11 mouse cellular contexts compared by ENCODE assay signal in the genomic region with DNA sequence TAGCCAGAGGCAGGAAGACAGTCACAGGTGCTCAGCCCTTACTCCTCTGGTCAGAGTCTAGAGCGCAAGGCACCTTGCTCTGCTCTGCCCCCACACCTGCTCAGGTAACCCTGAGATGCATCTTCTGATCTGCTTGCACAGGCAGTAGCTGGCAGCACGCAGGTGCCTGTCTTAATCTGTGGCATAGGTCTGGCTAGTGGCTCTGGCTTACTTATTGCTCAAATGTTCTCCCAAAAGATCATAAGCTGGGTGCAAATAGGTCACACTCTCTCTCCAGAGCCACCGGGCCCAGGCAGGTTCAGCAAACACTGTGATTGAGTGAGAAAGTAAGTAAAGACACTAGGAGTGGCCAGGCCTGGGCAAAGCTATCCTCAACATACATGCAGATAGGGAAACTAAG. TPM values are rescaled to one million over a fixed set of nuclear protein-coding genes. Genes with fewer than 3 reads are reported as not detected.
DNase-seq lines count a peak whose midpoint lies in the region; ATAC-seq lines count a peak whose summit lies in the region.
"Had no signal": no experiment of that assay in that cellular context is flagged by ENCODE, and none has a peak within 500 bp of the region (broad histone marks: within the 10 kb centered on the region; RNA-seq: fewer than 3 reads in every experiment).

No protein-coding gene starts in this region.

- peaks cover 29% of the 10 kb centered on the region for H3K36me3 ChIP-seq in heart, embryonic 13.5 days
- H3K36me3 ChIP-seq in hindbrain, embryonic 16.5 days (ENCODE audit: control insufficient read depth, insufficient read depth, low read length), result 0 out of 2 replicates have a peak, but pooled peaks cover 4% of the 10 kb centered on the region

- peaks cover 55% of the 10 kb centered on the region for H3K4me1 ChIP-seq in heart, embryonic 13.5 days
- peaks cover 39% of the 10 kb centered on the region for H3K4me1 ChIP-seq in hindbrain, embryonic 16.5 days (ENCODE audit: control insufficient read depth, insufficient read depth, low read depth, low read length)

- peak overlapping the region; percentile 96; the same call in 1 of the 2 replicates for H3K4me2 ChIP-seq in heart, embryonic 13.5 days
- peak overlapping the region; percentile 98 for H3K4me2 ChIP-seq in hindbrain, embryonic 16.5 days (ENCODE audit: low read length)

- H3K9ac ChIP-seq in heart, embryonic 13.5 days, result peak overlapping the region; percentile 98; the same call in 1 of the 2 replicates
- peak overlapping the region; percentile 98; the same call in 1 of the 2 replicates for H3K9ac ChIP-seq in hindbrain, embryonic 16.5 days (ENCODE audit: low read depth, low read length)

- H3K27ac ChIP-seq in heart, embryonic 13.5 days (replicated peaks), result no peak overlapping the region
- H3K27ac ChIP-seq in hindbrain, embryonic 16.5 days (ENCODE audit: low read depth, low read length), result no peak overlapping the region
- H3K27ac ChIP-seq: heart, adult 2 months had no signal

- intact Hi-C loops in heart, postnatal 25 days (cut with DNase I), result no loop called here

- peaks cover 11% of the 10 kb centered on the region for H3K27me3 ChIP-seq in heart, embryonic 13.5 days (replicated peaks)
- no peaks in the 10 kb centered on the region for H3K27me3 ChIP-seq in hindbrain, embryonic 16.5 days (replicated peaks; ENCODE audit: control insufficient read depth, insufficient read depth, low read length)
- H3K27me3 ChIP-seq: CH12.LX had no signal

- WGBS in heart, embryonic 13.5 days, result 87% methylated on average over 3 of the region's 3 CpGs
- WGBS in hindbrain, embryonic 16.5 days, result 69% methylated on average over 3 of the region's 3 CpGs

- ATAC-seq in heart, embryonic 13.5 days (ENCODE audit: extremely low read depth, insufficient number of reproducible peaks, low FRiP score, low TSS enrichment), result no peak
- ATAC-seq in hindbrain, embryonic 16.5 days, result no peak

- no peak overlapping the region for H3K4me3 ChIP-seq in heart, embryonic 13.5 days
- 0 out of 2 replicates have a peak overlapping the region, but pooled peaks have one; percentile 97 for H3K4me3 ChIP-seq in hindbrain, embryonic 16.5 days (ENCODE audit: low read length)
- H3K4me3 ChIP-seq: heart, adult 2 months had no signal

- DNase-seq in heart, postnatal 25 days (ENCODE audit: low spot score), result no peak
- peak; percentile 42 for DNase-seq in testis, postnatal 10 days (ENCODE audit: low spot score)
- DNase-seq in testis, postnatal 14 days (ENCODE audit: low spot score), result no peak
- DNase-seq in thymus, postnatal 4 days, result no peak
- DNase-seq in embryo, embryonic 10 days (ENCODE audit: low spot score), result no peak
- DNase-seq in c-Kit-positive CD71-positive TER-119-positive erythroid progenitor cells, embryonic 14.5 days (ENCODE audit: low spot score), result no peak
- DNase-seq: thymus, adult 2 months had no signal

- no peaks in the 10 kb centered on the region for H3K9me3 ChIP-seq in heart, embryonic 13.5 days
- no peaks in the 10 kb centered on the region for H3K9me3 ChIP-seq in hindbrain, embryonic 16.5 days (ENCODE audit: control insufficient read depth, low read length)

RNA-seq across cellular contexts. Expression of gene Plxna1, which starts 3.2 kb away (rescaled TPM):
- polyA plus RNA-seq in heart, embryonic 13.5 days (2015; fragmentation: Nextera tagmentation; extraction: Ambion mirVana), result 9.1 and 10.9 TPM in 2 replicates
- total RNA-seq in heart, postnatal 25 days (2021), result 10 to 100 TPM; 21.2 to 28.7 TPM
- 21.6 and 44.7 TPM in 2 replicates for polyA plus RNA-seq in hindbrain, embryonic 16.5 days (2015; fragmentation: Nextera tagmentation; extraction: Ambion mirVana)
